Mouse (Mus musculus): Measurements from ENCODE around the gene Rsu1. TPM values are rescaled to one million over a fixed set of nuclear protein-coding genes. Genes with fewer than 3 reads are reported as not detected.
A peak's percentile ranks its signal among the peaks of the same experiment; 100 is the strongest.

Rsu1 gene
- polyA plus RNA-seq (2015; fragmentation: Nextera tagmentation; extraction: Ambion mirVana): 111 and 114 TPM in 2 replicates

DNA sequence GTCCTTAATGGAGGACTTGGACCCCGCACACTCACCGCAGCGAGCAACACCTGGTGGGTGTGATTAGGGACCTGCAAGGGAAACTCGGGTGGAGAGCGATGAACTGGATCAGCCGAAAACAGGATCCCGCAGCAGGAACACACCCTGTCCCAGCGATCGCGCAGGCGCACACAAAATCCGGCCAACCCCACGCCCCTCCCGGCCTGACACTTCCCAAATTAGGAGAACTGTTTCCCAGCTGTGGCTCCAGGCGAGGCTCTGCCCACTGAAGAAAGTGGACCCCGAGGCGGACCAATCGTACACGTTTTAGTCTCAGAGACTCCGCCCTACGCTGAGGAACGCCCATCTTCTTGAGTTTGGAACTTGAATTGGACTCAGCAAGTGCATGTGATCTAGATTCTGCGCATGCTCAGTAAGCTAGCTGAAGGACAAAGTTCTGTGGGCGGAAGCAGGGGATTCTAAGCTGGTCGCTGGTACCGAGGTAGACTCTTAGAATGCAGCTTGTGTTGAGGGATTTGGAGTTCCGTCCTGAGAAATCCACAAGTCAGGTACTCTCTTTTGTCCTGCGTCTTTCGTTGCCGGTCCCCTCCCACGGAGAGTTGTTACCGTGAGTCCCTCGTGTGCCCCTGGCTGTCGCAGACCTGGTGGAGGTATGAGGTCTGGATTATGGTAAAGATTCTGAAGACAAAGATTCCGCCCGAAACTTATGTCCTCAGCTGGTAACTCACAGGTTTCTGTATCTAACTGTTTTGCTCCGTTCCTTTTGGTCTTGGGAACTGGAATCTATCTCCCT lies at the start of gene Rsu1:
Gene Rsu1, minus strand, starts transcription at position 251 of the 793 bp plus-strand sequence.
- peak within 1 kb of the TSS; percentile 79 for H3K9ac ChIP-seq
- WGBS: under 1% methylated on average over 37 of the region's 37 CpGs
- peak within 1 kb of the TSS; percentile 61 for H3K4me3 ChIP-seq
- H3K27me3 ChIP-seq: no peaks in the 10 kb centered on the region
- H3K9me3 ChIP-seq: no peaks in the 10 kb centered on the region
- ATAC-seq (ENCODE audit: insufficient number of reproducible peaks, insufficient read depth, low FRiP score, low TSS enrichment, low read depth): peak; percentile 97
- H3K4me1 ChIP-seq: peaks cover 12% of the 10 kb centered on the region
- no peak within 1 kb of the TSS for H3K27ac ChIP-seq
- H3K36me3 ChIP-seq: no peaks in the 10 kb centered on the region
- peak within 1 kb of the TSS; percentile 81 for H3K4me2 ChIP-seq

DNA sequence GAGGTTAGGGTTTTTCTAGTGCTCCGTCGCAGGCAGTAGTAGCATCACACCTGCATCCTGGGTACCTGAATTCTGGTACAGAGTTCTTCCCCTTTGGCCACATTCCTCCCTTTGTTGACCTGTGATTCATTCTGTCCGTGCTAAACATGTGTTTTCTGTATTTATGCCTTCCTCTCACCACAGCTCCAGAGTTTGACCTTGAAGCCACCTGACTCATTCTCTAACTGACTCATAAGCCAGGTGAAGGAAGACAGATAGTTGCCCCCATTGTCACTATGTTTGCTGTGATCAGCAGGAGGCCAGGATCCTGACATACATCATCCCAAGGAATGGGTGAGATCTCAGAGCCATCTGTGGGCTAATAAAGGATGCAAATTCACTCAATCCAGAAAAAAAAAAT lies 32.2 kb upstream of the Rsu1 start:
- H3K4me3 ChIP-seq: no peak overlapping the region
- H3K9ac ChIP-seq: no peak overlapping the region
- H3K9me3 ChIP-seq: no peaks in the 10 kb centered on the region
- no peak for ATAC-seq (ENCODE audit: insufficient number of reproducible peaks, insufficient read depth, low FRiP score, low TSS enrichment, low read depth)
- no peaks in the 10 kb centered on the region for H3K36me3 ChIP-seq
- H3K4me2 ChIP-seq: no peak overlapping the region
- no peak overlapping the region for H3K27ac ChIP-seq
- WGBS: 83% methylated on average over 3 of the region's 3 CpGs
- H3K27me3 ChIP-seq: no peaks in the 10 kb centered on the region
- H3K4me1 ChIP-seq: no peaks in the 10 kb centered on the region

DNA sequence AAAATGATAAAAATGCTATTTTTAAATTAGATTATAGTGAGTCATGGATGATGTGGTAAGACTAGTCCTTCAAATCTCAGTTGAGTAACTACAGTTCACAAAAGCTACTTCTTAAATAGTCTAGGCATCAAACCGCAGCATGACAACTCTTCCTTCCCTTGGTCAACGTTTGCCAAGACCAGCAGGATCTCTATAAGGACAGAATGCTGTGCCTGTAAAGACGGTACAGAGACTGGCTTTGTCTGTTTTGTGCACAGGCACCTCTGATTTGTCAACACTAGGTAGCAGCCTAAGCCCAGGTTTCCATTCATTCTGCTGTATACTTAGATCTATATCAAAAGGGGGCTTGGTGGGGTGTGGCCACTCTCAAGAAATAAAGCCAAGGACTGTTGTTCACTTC lies 27.8 kb upstream of the Rsu1 start:
- no peak for ATAC-seq (ENCODE audit: insufficient number of reproducible peaks, insufficient read depth, low FRiP score, low TSS enrichment, low read depth)
- no peaks in the 10 kb centered on the region for H3K36me3 ChIP-seq
- H3K4me3 ChIP-seq: no peak overlapping the region
- H3K4me2 ChIP-seq: no peak overlapping the region
- H3K27me3 ChIP-seq: no peaks in the 10 kb centered on the region
- H3K9ac ChIP-seq: no peak overlapping the region
- WGBS: 22% methylated on average over 3 of the region's 3 CpGs
- H3K4me1 ChIP-seq: no peaks in the 10 kb centered on the region
- H3K27ac ChIP-seq: no peak overlapping the region
- no peaks in the 10 kb centered on the region for H3K9me3 ChIP-seq

DNA sequence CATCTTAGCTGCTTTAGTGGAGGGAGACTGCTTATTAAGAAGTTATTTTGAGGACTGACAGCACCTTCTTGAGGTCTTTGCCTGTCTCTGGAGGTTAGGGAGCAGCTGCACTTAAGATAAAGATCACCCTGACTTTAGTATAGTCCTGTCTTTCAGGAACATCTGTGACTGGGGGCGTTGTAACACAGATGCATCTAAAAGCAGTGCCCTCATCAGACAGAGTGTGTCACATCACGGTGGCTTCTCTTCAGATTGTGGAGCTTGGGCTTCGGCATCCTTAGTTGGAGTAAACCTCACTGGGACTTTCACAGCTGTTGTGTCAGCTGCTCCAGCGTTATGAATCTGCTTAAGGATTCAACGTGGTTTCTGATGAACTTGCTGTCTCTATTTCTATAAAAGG lies 26.5 kb upstream of the Rsu1 start:
- 55% methylated on average over 5 of the region's 5 CpGs for WGBS
- H3K27me3 ChIP-seq: no peaks in the 10 kb centered on the region
- ATAC-seq (ENCODE audit: insufficient number of reproducible peaks, insufficient read depth, low FRiP score, low TSS enrichment, low read depth): no peak

DNA sequence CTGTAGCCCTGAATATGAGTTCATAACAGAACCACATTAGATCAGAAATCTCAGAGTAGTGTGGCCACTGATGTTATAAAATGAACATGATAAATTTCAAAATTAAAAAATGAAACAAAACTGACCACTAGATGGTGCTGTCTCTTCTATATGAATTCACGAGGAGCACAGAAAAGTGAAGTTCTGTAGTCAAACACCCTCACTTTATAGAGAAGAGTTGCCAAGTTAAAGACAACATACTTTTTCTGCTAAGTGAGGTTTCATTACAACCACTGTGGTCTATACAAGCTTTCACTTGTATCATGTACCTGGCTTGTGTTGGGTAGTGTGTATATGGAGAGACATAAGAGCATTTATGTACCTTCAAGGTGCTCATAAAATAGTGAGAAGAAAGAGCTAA lies 19.4 kb upstream of the Rsu1 start:
- H3K4me1 ChIP-seq: no peaks in the 10 kb centered on the region
- H3K27ac ChIP-seq: no peak overlapping the region
- 2% methylated on average over 1 of the region's 1 CpGs for WGBS
- no peak overlapping the region for H3K4me2 ChIP-seq
- no peaks in the 10 kb centered on the region for H3K36me3 ChIP-seq
- no peaks in the 10 kb centered on the region for H3K9me3 ChIP-seq
- H3K9ac ChIP-seq: no peak overlapping the region
- no peaks in the 10 kb centered on the region for H3K27me3 ChIP-seq
- H3K4me3 ChIP-seq: no peak overlapping the region
- ATAC-seq (ENCODE audit: insufficient number of reproducible peaks, insufficient read depth, low FRiP score, low TSS enrichment, low read depth): no peak

More for the DNA sequence above, 26.5 kb upstream of the Rsu1 start:
- H3K9ac ChIP-seq: no peak overlapping the region
- H3K27ac ChIP-seq: no peak overlapping the region
- H3K4me3 ChIP-seq: no peak overlapping the region
- H3K4me1 ChIP-seq: no peaks in the 10 kb centered on the region
- no peaks in the 10 kb centered on the region for H3K9me3 ChIP-seq
- H3K4me2 ChIP-seq: no peak overlapping the region
- no peaks in the 10 kb centered on the region for H3K36me3 ChIP-seq

DNA sequence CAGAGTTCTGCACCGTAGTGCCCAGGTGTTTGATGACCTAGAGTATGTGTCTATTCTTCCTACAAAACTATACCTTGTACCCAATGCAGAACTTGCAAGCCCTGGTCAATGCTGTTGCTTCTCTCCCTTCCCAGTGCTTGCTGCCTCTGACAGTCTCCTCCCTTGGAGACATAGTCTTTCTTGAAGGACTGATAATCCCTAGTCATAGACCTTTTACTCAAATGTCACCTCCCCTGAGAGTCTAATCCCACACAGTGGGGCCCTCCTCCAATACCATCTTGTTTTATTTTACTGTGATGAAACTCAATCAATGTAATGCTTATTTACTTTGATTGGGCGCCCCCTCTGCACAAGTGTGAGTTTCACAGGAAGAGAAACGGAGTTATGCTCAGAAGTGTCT lies 18.9 kb upstream of the Rsu1 start:
- no peaks in the 10 kb centered on the region for H3K36me3 ChIP-seq
- WGBS: 72% methylated on average over 3 of the region's 3 CpGs
- no peaks in the 10 kb centered on the region for H3K9me3 ChIP-seq
- no peak overlapping the region for H3K27ac ChIP-seq
- H3K9ac ChIP-seq: no peak overlapping the region
- no peak for ATAC-seq (ENCODE audit: insufficient number of reproducible peaks, insufficient read depth, low FRiP score, low TSS enrichment, low read depth)
- H3K4me1 ChIP-seq: no peaks in the 10 kb centered on the region
- H3K4me2 ChIP-seq: no peak overlapping the region
- no peak overlapping the region for H3K4me3 ChIP-seq
- no peaks in the 10 kb centered on the region for H3K27me3 ChIP-seq

DNA sequence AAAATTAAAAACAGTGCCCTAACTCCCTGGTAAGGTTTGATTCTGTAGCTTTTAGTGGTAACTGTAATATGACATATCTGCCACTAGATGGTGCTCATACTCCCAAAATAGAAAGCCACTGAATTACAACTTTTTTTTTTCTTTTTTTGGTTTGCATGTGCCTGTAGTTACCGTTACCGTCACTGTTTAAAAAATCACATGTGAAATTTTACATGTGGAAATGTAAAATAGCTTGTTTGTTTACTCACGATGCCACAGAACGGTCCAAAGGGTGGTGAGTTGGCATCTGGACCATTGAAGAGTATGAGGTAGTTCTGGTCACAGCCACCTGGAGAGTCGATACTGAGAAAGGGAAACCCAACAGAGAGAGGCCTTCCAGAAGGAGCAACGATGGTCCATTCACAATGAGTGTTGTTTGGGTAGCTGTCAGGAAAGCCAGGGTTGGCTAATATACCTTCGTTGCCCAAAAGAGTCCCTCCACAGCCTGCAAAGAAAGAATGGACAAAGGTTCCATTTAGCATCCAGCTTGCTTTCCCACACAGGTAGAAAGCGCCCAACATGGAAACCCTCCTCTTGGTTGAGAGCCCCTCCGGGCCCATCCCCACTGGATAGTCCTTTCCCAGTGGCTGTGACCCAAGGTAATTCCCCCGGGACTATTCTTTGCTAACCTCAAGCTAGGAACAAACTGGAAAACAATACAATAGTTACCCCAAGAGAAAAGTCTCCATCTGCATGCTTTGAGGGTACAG lies 7.1 kb upstream of the Rsu1 start:
- H3K4me3 ChIP-seq: no peak overlapping the region
- no peak overlapping the region for H3K9ac ChIP-seq
- H3K27ac ChIP-seq: no peak overlapping the region
- H3K4me2 ChIP-seq: 0 out of 2 replicates have a peak overlapping the region, but pooled peaks have one; percentile 26
- no peak for ATAC-seq (ENCODE audit: insufficient number of reproducible peaks, insufficient read depth, low FRiP score, low TSS enrichment, low read depth)
- no peaks in the 10 kb centered on the region for H3K36me3 ChIP-seq
- no peaks in the 10 kb centered on the region for H3K4me1 ChIP-seq
- no peaks in the 10 kb centered on the region for H3K9me3 ChIP-seq
- no peaks in the 10 kb centered on the region for H3K27me3 ChIP-seq
- WGBS: 51% methylated on average over 10 of the region's 10 CpGs

DNA sequence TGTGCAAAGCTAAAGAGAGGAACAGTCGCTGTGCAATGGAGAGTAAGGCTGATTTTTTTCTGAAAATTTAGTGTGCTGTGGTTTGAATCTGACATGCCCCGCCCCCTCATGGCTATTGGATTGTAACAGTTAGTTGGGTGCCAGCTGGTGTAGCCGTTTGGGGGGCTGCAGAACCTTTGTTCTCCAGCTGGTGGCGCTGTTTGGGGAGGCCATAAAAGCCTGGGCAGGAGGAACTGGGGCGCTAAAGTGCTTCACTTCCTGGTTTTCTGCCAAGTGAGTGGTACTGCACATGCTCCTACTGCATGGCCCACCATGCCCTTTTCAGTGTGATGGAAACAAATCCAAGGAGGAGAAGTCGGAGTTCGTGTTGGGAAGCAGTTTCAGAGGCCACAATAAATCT lies 4.7 kb upstream of the Rsu1 start:
- Histone ChIP-seq H3K27ac (no peak overlapping the region), H3K4me1 (peaks cover under 1% of the 10 kb centered on the region), H3K9ac (no peak overlapping the region), H3K4me2 (no peak overlapping the region), H3K9me3 (no peaks in the 10 kb centered on the region), H3K27me3 (no peaks in the 10 kb centered on the region), H3K4me3 (no peak overlapping the region), H3K36me3 (no peaks in the 10 kb centered on the region)
- WGBS: 57% methylated on average over 7 of the region's 7 CpGs
- ATAC-seq (ENCODE audit: insufficient number of reproducible peaks, insufficient read depth, low FRiP score, low TSS enrichment, low read depth): no peak

DNA sequence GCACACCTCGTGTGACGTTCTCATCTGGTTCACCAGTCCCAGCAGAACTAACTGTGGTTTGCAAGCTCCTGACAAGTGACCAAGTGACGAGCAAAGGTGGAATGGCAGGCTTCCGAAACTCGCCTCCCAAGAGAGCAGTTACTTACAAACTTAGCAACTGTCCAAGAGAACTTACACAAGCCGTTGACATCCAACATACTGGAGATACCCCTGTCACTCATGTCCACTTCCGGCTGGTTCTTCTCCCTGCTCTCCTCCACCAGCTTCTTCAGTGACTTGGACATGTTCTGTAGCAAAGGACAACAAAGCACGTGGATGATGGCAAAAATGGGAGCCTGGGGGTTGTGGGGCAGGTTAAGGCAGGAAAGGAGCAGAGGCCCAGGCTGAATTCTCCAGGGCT lies 479 bp downstream of the Rsu1 start:
- ATAC-seq (ENCODE audit: insufficient number of reproducible peaks, insufficient read depth, low FRiP score, low TSS enrichment, low read depth): peak; percentile 10; the same call in 1 of the 2 replicates
- peak overlapping the region; percentile 81 for H3K4me2 ChIP-seq
- no peaks in the 10 kb centered on the region for H3K36me3 ChIP-seq
- no peaks in the 10 kb centered on the region for H3K9me3 ChIP-seq
- no peak overlapping the region for H3K27ac ChIP-seq
- H3K4me1 ChIP-seq: peaks cover 12% of the 10 kb centered on the region
- H3K27me3 ChIP-seq: no peaks in the 10 kb centered on the region
- peak overlapping the region; percentile 61 for H3K4me3 ChIP-seq
- WGBS: 48% methylated on average over 8 of the region's 8 CpGs
- peak overlapping the region; percentile 78 for H3K9ac ChIP-seq

DNA sequence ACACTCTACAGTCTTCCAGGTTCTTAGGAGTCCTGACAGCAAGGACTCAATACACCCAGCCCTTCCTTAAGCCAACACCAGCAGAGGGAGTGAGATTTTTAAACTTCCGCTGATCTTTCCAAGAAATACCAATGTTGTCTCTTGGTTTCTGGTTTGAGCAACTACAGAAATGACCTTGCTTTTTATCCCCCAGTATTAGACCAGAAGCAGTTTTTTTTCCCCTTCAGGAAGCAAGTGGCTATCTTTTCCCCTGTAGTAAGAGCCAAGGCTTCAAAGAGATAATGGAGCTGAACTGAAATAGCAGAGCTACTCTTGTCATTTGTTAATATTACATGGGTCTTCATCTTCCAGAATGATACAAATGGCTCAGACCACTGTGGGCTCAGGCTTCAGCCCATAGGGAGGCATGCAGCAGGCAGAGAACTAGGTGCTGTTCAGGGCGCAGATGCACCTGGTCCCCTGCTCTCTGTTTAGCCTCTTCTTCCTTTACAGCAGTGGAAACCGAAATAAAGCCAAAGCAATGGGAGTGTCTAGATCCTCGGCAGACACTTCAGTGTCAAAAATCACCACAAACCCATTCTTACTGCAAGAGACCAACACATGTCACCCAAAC lies 2.4 kb downstream of the Rsu1 start:
- Histone ChIP-seq H3K9ac (no peak overlapping the region), H3K27ac (no peak overlapping the region), H3K4me2 (no peak overlapping the region), H3K27me3 (no peaks in the 10 kb centered on the region), H3K9me3 (no peaks in the 10 kb centered on the region), H3K4me1 (peaks cover 12% of the 10 kb centered on the region), H3K36me3 (no peaks in the 10 kb centered on the region), H3K4me3 (no peak overlapping the region)
- ATAC-seq (ENCODE audit: insufficient number of reproducible peaks, insufficient read depth, low FRiP score, low TSS enrichment, low read depth): no peak
- WGBS: 92% methylated on average over 4 of the region's 4 CpGs

DNA sequence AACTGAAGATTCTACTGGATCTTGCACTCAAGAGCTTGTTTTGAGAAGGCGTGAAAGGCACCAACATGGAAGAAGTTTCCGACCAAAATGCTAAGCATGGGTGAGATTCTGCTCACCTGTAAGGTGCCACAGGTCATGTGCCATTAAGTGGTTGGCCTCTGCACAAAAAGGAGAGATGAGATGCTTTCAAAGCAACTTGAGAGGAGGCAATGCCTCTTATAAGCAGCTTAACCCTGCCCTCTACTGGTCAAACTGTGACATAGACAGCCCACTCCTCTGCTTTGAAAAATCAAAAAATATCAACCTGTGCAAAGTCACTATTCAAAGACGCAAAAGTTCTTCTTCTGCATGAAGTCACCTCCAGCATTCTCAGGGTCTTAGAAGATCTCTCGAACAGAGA lies 6.3 kb downstream of the Rsu1 start:
- Histone ChIP-seq H3K4me2 (no peak overlapping the region), H3K36me3 (0 out of 2 replicates have a peak, but pooled peaks cover 4% of the 10 kb centered on the region), H3K27ac (no peak overlapping the region), H3K4me1 (peaks cover 6% of the 10 kb centered on the region; the same call in 1 of the 2 replicates), H3K9me3 (no peaks in the 10 kb centered on the region), H3K4me3 (no peak overlapping the region), H3K27me3 (no peaks in the 10 kb centered on the region), H3K9ac (no peak overlapping the region)
- WGBS: 47% methylated on average over 4 of the region's 4 CpGs
- ATAC-seq (ENCODE audit: insufficient number of reproducible peaks, insufficient read depth, low FRiP score, low TSS enrichment, low read depth): no peak

All from embryonic facial prominence, embryonic 13.5 days (tissue).